Mouse (Mus musculus) myocyte (in vitro differentiated cells): Measurements from ENCODE around the gene Fam107b. TPM values are rescaled to one million over a fixed set of nuclear protein-coding genes. Genes with fewer than 3 reads are reported as not detected.
A peak's percentile ranks its signal among the peaks of the same experiment; 100 is the strongest.

Experiments
- H3K27me3 ChIP-seq: one replicate; pipeline ENCODE4 v1.6.1; 2011; ENCODE audit not compliant: control insufficient read depth, insufficient read depth, insufficient read length
- H3K36me3 ChIP-seq: one replicate; pipeline ENCODE4 v1.6.1; 2011; ENCODE audit not compliant: control insufficient read depth, insufficient read depth
- H3K4me2 ChIP-seq: one replicate; pipeline ENCODE4 v1.6.1; 2011; ENCODE audit warnings: low read depth, control low read depth
- H3K4me3 ChIP-seq: one replicate; pipeline ENCODE4 v1.5.1; 2011; ENCODE audit warnings: mild to moderate bottlenecking, control low read depth, moderate library complexity
- H3K79me2 ChIP-seq: one replicate; pipeline ENCODE4 v1.6.1; 2011; ENCODE audit not compliant: control insufficient read depth, insufficient read depth
- H3ac ChIP-seq: one replicate; pipeline ENCODE4 v1.6.1; 2011; ENCODE audit not compliant: control insufficient read depth, insufficient read length
- CEBPB ChIP-seq: IDR thresholded peaks from 2 replicates; pipeline ENCODE4 v1.6.1; 2011; ENCODE audit warnings: mild to moderate bottlenecking, moderate library complexity; ENCODE audit not compliant: poor library complexity, insufficient read depth, severe bottlenecking
- E2F4 ChIP-seq: IDR thresholded peaks from one replicate; pipeline ENCODE4 v1.6.1; 2011; ENCODE audit warnings: mild to moderate bottlenecking, control low read depth, moderate library complexity; ENCODE audit not compliant: insufficient read depth
- MAX ChIP-seq: IDR thresholded peaks from one replicate; pipeline ENCODE4 v1.6.1; 2011; ENCODE audit warnings: low read depth, mild to moderate bottlenecking, control low read depth
- MYOD1 ChIP-seq, 3 experiments: IDR thresholded peaks; one replicate each; pipeline ENCODE4 v1.6.1; 2011; ENCODE audit warnings: control low read depth in 2 of 3, low read depth in 2 of 3, mild to moderate bottlenecking in 2 of 3, moderate library complexity in 1 of 3; ENCODE audit not compliant: insufficient read length in 2 of 3, control insufficient read depth in 1 of 3
- MYOG ChIP-seq, 3 experiments: IDR thresholded peaks; one replicate each; pipeline ENCODE4 v1.6.1; 2011; ENCODE audit warnings: control low read depth in 2 of 3, low read depth in 2 of 3, mild to moderate bottlenecking in 2 of 3; ENCODE audit not compliant: insufficient read length in 2 of 3, control insufficient read depth in 1 of 3, insufficient read depth in 1 of 3
- POLR2A ChIP-seq: IDR thresholded peaks from one replicate; pipeline ENCODE4 v1.6.1; 2011; ENCODE audit warnings: low read depth, mild to moderate bottlenecking, control low read depth, moderate library complexity; ENCODE audit not compliant: insufficient read length
- POLR2AphosphoS2 ChIP-seq: IDR thresholded peaks from one replicate; pipeline ENCODE4 v1.6.1; 2011; ENCODE audit warnings: low read depth, control low read depth; ENCODE audit not compliant: insufficient read length
- REST ChIP-seq: IDR thresholded peaks from one replicate; pipeline ENCODE4 v1.6.1; 2011; ENCODE audit warnings: mild to moderate bottlenecking, control low read depth, moderate library complexity; ENCODE audit not compliant: insufficient read depth, insufficient read length
- SRF ChIP-seq: IDR thresholded peaks from one replicate; pipeline ENCODE4 v1.6.1; 2011; ENCODE audit warnings: low read depth; ENCODE audit not compliant: control insufficient read depth, insufficient read length
- TCF12 ChIP-seq: IDR thresholded peaks from one replicate; pipeline ENCODE4 v1.6.1; 2011; ENCODE audit warnings: mild to moderate bottlenecking, control low read depth; ENCODE audit not compliant: poor library complexity, insufficient read depth, severe bottlenecking
- TCF3 ChIP-seq: IDR thresholded peaks from one replicate; pipeline ENCODE4 v1.6.1; 2011; ENCODE audit warnings: low read depth, control low read depth; ENCODE audit not compliant: insufficient read length
- USF1 ChIP-seq: IDR thresholded peaks from one replicate; pipeline ENCODE4 v1.6.1; 2011; ENCODE audit warnings: low read depth, mild to moderate bottlenecking, control low read depth, moderate library complexity
- polyA plus RNA-seq: library from polyadenylated mRNA; unstranded; fragments of >200 nt; fragmentation: generic; extraction: Trizol; gene quantifications from one replicate; pipeline ENCODE4 v1.2.1, GENCODE M21; 2012; ENCODE audit warnings: missing spikeins

The Fam107b gene
- polyA plus RNA-seq, 1 experiment = 10.0 TPM

- Histone ChIP-seq H3K4me2 (no peak overlapping the region), H3ac (no peak overlapping the region), H3K27me3 (no peaks in the 10 kb centered on the region), H3K4me3 (no peak overlapping the region), H3K36me3 (no peaks in the 10 kb centered on the region), H3K79me2 (peaks cover 13% of the 10 kb centered on the region)
- TF ChIP-seq TCF3 (no peak), CEBPB (no peak), MAX (no peak), POLR2AphosphoS2 (no peak), TCF12 (no peak), USF1 (no peak), SRF (no peak), POLR2A (no peak), MYOG (IDR thresholded peaks at IDR 0.05; ENCODE audit: control insufficient read depth in 1 of 3, insufficient read depth in 1 of 3, insufficient read length in 2 of 3, low read depth in 2 of 3) (no peak), MYOD1 (IDR thresholded peaks at IDR 0.05; ENCODE audit: control insufficient read depth in 1 of 3, insufficient read length in 2 of 3, low read depth in 2 of 3) (no peak), E2F4 (no peak), REST (no peak)
These were observed 139.6 kb downstream of the Fam107b start for GRCm38 (mm10) chr2:3709882-3710281.

- no peaks in the 10 kb centered on the region for H3K36me3 ChIP-seq
- no peak overlapping the region for H3ac ChIP-seq
- H3K79me2 ChIP-seq = peaks cover 19% of the 10 kb centered on the region
- TF ChIP-seq TCF3 (no peak), MAX (no peak), SRF (no peak), POLR2AphosphoS2 (no peak), MYOG (IDR thresholded peaks at IDR 0.05; ENCODE audit: control insufficient read depth in 1 of 3, insufficient read depth in 1 of 3, insufficient read length in 2 of 3, low read depth in 2 of 3) (no peak)
- H3K27me3 ChIP-seq = no peaks in the 10 kb centered on the region
- H3K4me3 ChIP-seq = no peak overlapping the region
- no peak overlapping the region for H3K4me2 ChIP-seq
These were observed 140.2 kb downstream of the Fam107b start for GRCm38 (mm10) chr2:3710521-3710920.

DNA sequence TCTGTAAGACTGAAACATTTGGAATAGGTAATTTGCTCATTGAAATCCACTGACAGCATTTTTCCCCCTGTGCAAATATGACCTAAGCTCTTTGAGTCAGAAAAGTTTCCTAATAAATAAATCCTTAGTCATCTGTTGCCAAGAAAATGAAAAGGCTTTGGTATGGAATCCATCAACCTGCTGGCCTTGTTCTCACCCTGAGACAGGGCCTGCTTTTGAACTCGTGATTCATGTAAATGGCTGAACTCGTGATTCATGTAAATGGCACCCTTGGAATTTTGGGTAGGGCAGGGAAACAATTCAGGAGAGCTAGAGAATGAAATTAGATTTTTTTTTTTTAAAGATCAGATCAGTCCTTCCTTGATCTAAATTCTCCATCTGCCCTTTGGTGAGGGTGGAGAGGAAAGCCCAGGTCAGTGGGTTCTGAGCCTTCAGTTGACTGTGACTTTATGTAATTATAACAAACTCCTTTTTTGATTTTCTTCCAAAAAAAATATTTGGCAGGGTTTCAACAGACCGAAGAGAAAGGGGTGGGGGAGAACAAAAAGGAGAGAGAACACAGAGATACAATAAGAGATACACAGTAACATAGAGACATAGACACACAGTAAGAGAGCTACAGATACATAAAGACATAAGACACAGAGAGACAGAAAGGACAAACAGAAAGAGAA, 142.2 kb downstream of the Fam107b start:
- no peaks in the 10 kb centered on the region for H3K36me3 ChIP-seq
- no peaks in the 10 kb centered on the region for H3K27me3 ChIP-seq
- TF ChIP-seq TCF3 = no peak
- TF ChIP-seq CEBPB = no peak
- H3K4me2 ChIP-seq = peak overlapping the region; percentile 73
- peaks cover 35% of the 10 kb centered on the region for H3K79me2 ChIP-seq
- no peak overlapping the region for H3ac ChIP-seq
- peak overlapping the region; percentile 43 for H3K4me3 ChIP-seq

DNA sequence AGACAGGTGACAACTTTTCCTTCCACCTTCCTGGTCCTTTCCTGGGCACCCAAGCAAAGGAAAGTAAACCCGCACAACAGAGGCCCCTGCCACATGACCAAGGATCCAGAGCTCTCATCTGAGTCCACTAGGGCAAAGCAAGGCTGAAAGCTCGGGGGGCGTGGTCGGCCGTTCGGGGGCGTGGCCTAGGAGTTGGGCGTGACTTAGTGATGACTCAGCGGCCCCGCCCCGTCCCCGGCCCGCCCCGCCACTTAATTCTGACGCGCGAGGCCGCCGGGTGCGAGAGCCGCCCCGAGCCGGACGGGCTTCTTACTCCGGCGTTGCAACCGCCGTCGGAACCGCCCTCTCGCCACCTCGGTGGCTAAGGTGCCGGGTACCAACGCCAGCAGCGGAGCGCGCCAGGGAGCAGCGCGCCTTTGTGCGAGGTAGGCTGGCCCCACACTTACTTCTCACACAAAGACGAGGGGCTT, 143.0 kb downstream of the Fam107b start:
- H3K27me3 ChIP-seq = no peaks in the 10 kb centered on the region
- TF ChIP-seq TCF12 (no peak), POLR2A (peak; percentile 91), E2F4 (no peak), POLR2AphosphoS2 (peak; percentile 85), USF1 (peak; percentile 69), REST (no peak), MAX (no peak), MYOG (IDR thresholded peaks at IDR 0.05; ENCODE audit: control insufficient read depth in 1 of 3, insufficient read depth in 1 of 3, insufficient read length in 2 of 3, low read depth in 2 of 3) (peak in 1 of 3 experiments; percentile 22), MYOD1 (IDR thresholded peaks at IDR 0.05; ENCODE audit: control insufficient read depth in 1 of 3, insufficient read length in 2 of 3, low read depth in 2 of 3) (no peak), CEBPB (no peak), TCF3 (no peak), SRF (peak; percentile 23)
- H3K4me2 ChIP-seq = peak overlapping the region; percentile 73
- no peaks in the 10 kb centered on the region for H3K36me3 ChIP-seq
- H3K79me2 ChIP-seq = peaks cover 42% of the 10 kb centered on the region
- H3ac ChIP-seq = peak overlapping the region; percentile 78
- H3K4me3 ChIP-seq = peak overlapping the region; percentile 43

GRCm38 (mm10) chr2:3713682-3714361, 143.5 kb downstream of the Fam107b start:
- peak overlapping the region; percentile 67 for H3K4me2 ChIP-seq
- no peaks in the 10 kb centered on the region for H3K36me3 ChIP-seq
- H3ac ChIP-seq = peak overlapping the region; percentile 78
- peak overlapping the region; percentile 43 for H3K4me3 ChIP-seq
- TF ChIP-seq MAX (no peak), MYOG (IDR thresholded peaks at IDR 0.05; ENCODE audit: control insufficient read depth in 1 of 3, insufficient read depth in 1 of 3, insufficient read length in 2 of 3, low read depth in 2 of 3) (no peak), MYOD1 (IDR thresholded peaks at IDR 0.05; ENCODE audit: control insufficient read depth in 1 of 3, insufficient read length in 2 of 3, low read depth in 2 of 3) (no peak), POLR2AphosphoS2 (no peak), CEBPB (no peak), SRF (no peak), REST (no peak), USF1 (no peak), POLR2A (no peak), TCF3 (no peak), E2F4 (no peak), TCF12 (no peak)
- no peaks in the 10 kb centered on the region for H3K27me3 ChIP-seq
- H3K79me2 ChIP-seq = peaks cover 48% of the 10 kb centered on the region
